In the genomic region with DNA sequence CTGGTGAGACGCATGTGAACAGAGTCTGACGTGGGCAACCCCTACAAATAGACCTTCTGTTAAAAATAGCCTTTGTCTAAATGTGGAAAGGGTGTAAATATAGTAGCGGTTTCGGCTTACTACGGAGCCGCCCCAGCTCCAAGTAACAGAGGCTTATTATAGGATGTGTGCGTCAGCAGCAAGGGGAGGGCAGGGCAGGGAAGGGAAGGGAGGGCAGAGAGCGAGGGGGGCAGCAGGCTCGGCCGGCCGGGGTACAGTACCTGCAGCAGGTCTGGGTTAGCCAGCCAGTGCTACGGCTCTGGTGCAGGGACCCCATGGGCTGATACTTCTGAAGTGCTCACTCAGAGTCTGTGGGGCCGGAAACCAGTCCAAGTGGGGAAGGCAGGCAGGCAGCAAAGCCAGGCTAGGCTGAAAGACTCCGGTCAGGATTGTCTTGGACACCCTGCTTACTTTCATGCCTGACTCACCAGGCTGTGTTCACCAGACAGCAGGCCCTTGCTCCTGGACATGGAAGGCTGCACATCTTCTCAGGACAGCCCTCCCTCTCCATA, we compare ENCODE assay signal across 8 mouse cellular contexts.
DNase-seq lines count a peak whose midpoint lies in the region; ATAC-seq and TF ChIP-seq lines count a peak whose summit lies in the region.

No protein-coding gene starts in this region.

- H3K27me3 ChIP-seq in lung, embryonic 15.5 days = no peaks in the 10 kb centered on the region
- H3K27me3 ChIP-seq in hindbrain, embryonic 13.5 days = 0 out of 2 replicates have a peak, but pooled peaks cover 2% of the 10 kb centered on the region
- no peaks in the 10 kb centered on the region for H3K27me3 ChIP-seq in limb, embryonic 11.5 days (ENCODE audit: control insufficient read depth, insufficient read depth, low read length)

- H3K4me2 ChIP-seq in lung, embryonic 15.5 days = peak overlapping the region; percentile 45
- peak overlapping the region; percentile 34 for H3K4me2 ChIP-seq in hindbrain, embryonic 13.5 days
- H3K4me2 ChIP-seq in limb, embryonic 11.5 days (ENCODE audit: low read depth, severe bottlenecking) = peak overlapping the region; percentile 27; the same call in 1 of the 2 replicates

- DNase-seq in lung, postnatal 25 days (ENCODE audit: low spot score) = no peak
- peak; percentile 52 for DNase-seq in cerebellum, adult 9-11 months
- DNase-seq in gastrocnemius, adult 2 months = peak; percentile 85
- peak; percentile 57 for DNase-seq in limb, embryonic 11.5 days (ENCODE audit: low spot score)
- peak; percentile 29 for DNase-seq in right cerebral cortex, postnatal 4 days
- DNase-seq in spleen, adult 12 weeks (ENCODE audit: low spot score) = no peak

- H3K4me1 ChIP-seq in lung, embryonic 15.5 days = 0 out of 2 replicates have a peak, but pooled peaks cover 3% of the 10 kb centered on the region
- H3K4me1 ChIP-seq in hindbrain, embryonic 13.5 days (replicated peaks) = peaks cover 15% of the 10 kb centered on the region
- H3K4me1 ChIP-seq in limb, embryonic 11.5 days (ENCODE audit: control insufficient read depth, insufficient read depth, low read length) = 0 out of 2 replicates have a peak, but pooled peaks cover 3% of the 10 kb centered on the region

- no peaks in the 10 kb centered on the region for H3K36me3 ChIP-seq in lung, embryonic 15.5 days
- H3K36me3 ChIP-seq in hindbrain, embryonic 13.5 days = no peaks in the 10 kb centered on the region
- H3K36me3 ChIP-seq in limb, embryonic 11.5 days (ENCODE audit: control insufficient read depth, insufficient read depth, low read length) = no peaks in the 10 kb centered on the region

- H3K4me3 ChIP-seq in lung, embryonic 15.5 days = peak overlapping the region; percentile 16
- peak overlapping the region; percentile 75 for H3K4me3 ChIP-seq in gastrocnemius, adult 2 months
- H3K4me3 ChIP-seq in hindbrain, embryonic 13.5 days = no peak overlapping the region
- H3K4me3 ChIP-seq in limb, embryonic 11.5 days (ENCODE audit: low read depth, low read length) = no peak overlapping the region

- no peak for TF ChIP-seq CTCF in gastrocnemius, adult 2 months (IDR thresholded peaks at IDR 0.05)

- intact Hi-C loops in gastrocnemius, adult 2 months (cut with DNase I) = loop anchor here (1.0 kb wide), 1 partner anchor 66 kb away; no protein-coding TSS in a partner anchor

- H3K9me3 ChIP-seq in lung, embryonic 15.5 days = no peaks in the 10 kb centered on the region
- H3K9me3 ChIP-seq in hindbrain, embryonic 13.5 days = no peaks in the 10 kb centered on the region
- no peaks in the 10 kb centered on the region for H3K9me3 ChIP-seq in limb, embryonic 11.5 days (ENCODE audit: control insufficient read depth, low read length)

- no peak overlapping the region for H3K27ac ChIP-seq in lung, embryonic 15.5 days
- peak overlapping the region; percentile 100 for H3K27ac ChIP-seq in gastrocnemius, adult 2 months
- no peak overlapping the region for H3K27ac ChIP-seq in hindbrain, embryonic 13.5 days
- H3K27ac ChIP-seq in limb, embryonic 11.5 days (replicated peaks; ENCODE audit: low read depth, low read length) = peak overlapping the region; percentile 64; the same call in 1 of the 2 replicates

- ATAC-seq in lung, embryonic 15.5 days (ENCODE audit: borderline replicate concordance, extremely low read depth, low FRiP score, low TSS enrichment) = peak; percentile 69; the same call in 1 of the 2 replicates
- ATAC-seq in hindbrain, embryonic 13.5 days (ENCODE audit: low FRiP score) = 0 out of 2 replicates have a peak, but pooled peaks have one; percentile 23
- peak; percentile 83 for ATAC-seq in limb, embryonic 11.5 days (ENCODE audit: insufficient number of reproducible peaks, low FRiP score, low TSS enrichment, low read depth)

- WGBS in lung, embryonic 15.5 days = 21% methylated on average over 14 of the region's 14 CpGs
- 53% methylated on average over 14 of the region's 14 CpGs for WGBS in hindbrain, embryonic 13.5 days
- WGBS in limb, embryonic 11.5 days = 45% methylated on average over 14 of the region's 14 CpGs

- H3K9ac ChIP-seq in lung, embryonic 15.5 days = no peak overlapping the region
- no peak overlapping the region for H3K9ac ChIP-seq in hindbrain, embryonic 13.5 days
- H3K9ac ChIP-seq in limb, embryonic 11.5 days (ENCODE audit: low read length) = peak overlapping the region; percentile 37; the same call in 1 of the 2 replicates

Comparison
In these comparisons a context has a peak if more than half of its experiments do, and no peak if none do; other contexts are left out.
1. ATAC-seq: peak in every context shown above with its lines; median percentile 83 in limb, embryonic 11.5 days; 69 in lung, embryonic 15.5 days; 23 in hindbrain, embryonic 13.5 days.
2. H3K27ac ChIP-seq: peak in gastrocnemius, adult 2 months (single experiment) and limb, embryonic 11.5 days (single experiment); none in lung, embryonic 15.5 days (single experiment) and hindbrain, embryonic 13.5 days (single experiment).
3. H3K4me3 ChIP-seq: peak in lung, embryonic 15.5 days (single experiment) and gastrocnemius, adult 2 months (single experiment); none in hindbrain, embryonic 13.5 days (single experiment) and limb, embryonic 11.5 days (single experiment).
4. DNase-seq: peak in cerebellum, adult 9-11 months (single experiment), gastrocnemius, adult 2 months (single experiment), limb, embryonic 11.5 days (single experiment) and right cerebral cortex, postnatal 4 days (single experiment); none in lung, postnatal 25 days (single experiment) and spleen, adult 12 weeks (single experiment).
5. Peak in every context shown above with its lines, with median percentiles within 50 percentile points of each other: H3K4me2 ChIP-seq.